Mouse (Mus musculus) spleen, embryonic (tissue): Measurements from ENCODE around the gene Fkbp10.

Source experiments
- CTCF ChIA-PET: fragments of 350-600 bp; sonication (Branson Sonifier 250); formaldehyde crosslinking; loops from one replicate; lab custom pipeline; 2022; lab: Charles Lee

Fkbp10 gene

GRCm38 (mm10) chr11:100465229-100465792 lies 49.8 kb downstream of the Fkbp10 start:
- CTCF ChIA-PET: interaction anchor here (0.7 kb wide), 1 partner anchor 9 kb away, joined by 15 read pairs; no protein-coding TSS in a partner anchor

- CTCF ChIA-PET: interaction anchor here (0.7 kb wide), 1 partner anchor 9 kb away, joined by 15 read pairs; no protein-coding TSS in a partner anchor
Observed at GRCm38 (mm10) chr11:100465833-100466232, 50.3 kb downstream of the Fkbp10 start.

GRCm38 (mm10) chr11:100471352-100472196 lies 56.1 kb downstream of the Fkbp10 start:
- CTCF ChIA-PET: no interaction called here

- CTCF ChIA-PET: no interaction called here
Observed at GRCm38 (mm10) chr11:100472197-100472934, 56.9 kb downstream of the Fkbp10 start, which contains the start of gene Klhl11. Gene Klhl11 (minus strand): TSS chr11:100472741.

- CTCF ChIA-PET: no interaction called here
Observed at GRCm38 (mm10) chr11:100472935-100473295, 57.4 kb downstream of the Fkbp10 start.
